Mouse (Mus musculus): ENCODE data around the gene Bcdin3d.

- TF ChIP-seq MAFK (IDR thresholded peaks at IDR 0.05; ENCODE audit: insufficient read depth, low read depth, low read length) = no peak
- no peak for TF ChIP-seq ZC3H11A (IDR thresholded peaks at IDR 0.05; ENCODE audit: borderline replicate concordance, low read depth, low read length)
- TF ChIP-seq HCFC1 (IDR thresholded peaks at IDR 0.05; ENCODE audit: borderline replicate concordance, insufficient read depth, low read length) = no peak
- no peak for TF ChIP-seq CHD2 (IDR thresholded peaks at IDR 0.05; ENCODE audit: low read depth, low read length)
- TF ChIP-seq ZNF384 (IDR thresholded peaks at IDR 0.05; ENCODE audit: low read depth, low read length) = no peak
Measured at GRCm38 (mm10) chr15:99456963-99457605, 17.4 kb downstream of the Bcdin3d start.
